In genomic region chr11:3181250-3181649, GRCm38 (mm10) we compare ENCODE assay signal across 8 mouse cellular contexts. TPM values are rescaled to one million over a fixed set of nuclear protein-coding genes. Genes with fewer than 3 reads are reported as not detected.
A peak's percentile ranks its signal among the peaks of the same experiment; 100 is the strongest.
DNase-seq lines count a peak whose midpoint lies in the region; ATAC-seq lines count a peak whose summit lies in the region.
"Not testable (repeated sequence)": the region's sequence is repeated elsewhere in the genome, so short reads cannot be mapped to it uniquely, and the experiment has no call there.

No protein-coding gene starts in this region.

- DNase-seq in MN1 (ENCODE audit: low spot score): peak; percentile 43
- peak; percentile 58 for DNase-seq in cerebellum, adult 9-11 months
- DNase-seq in gastrocnemius, postnatal 25 days: peak; percentile 77
- DNase-seq in kidney, adult 8-10 months: peak; percentile 59 to 70
- peak; percentile 74 to 79 for DNase-seq in left cerebral cortex, postnatal 14 days (ENCODE audit: low spot score in 2 of 2)
- DNase-seq in spleen, adult 12 weeks (ENCODE audit: low spot score): peak; percentile 46
- DNase-seq in urinary bladder, postnatal 14 days (ENCODE audit: low spot score): peak; percentile 82

- ATAC-seq in megakaryocyte-erythroid progenitor cell, adult 5-6 weeks (replicated peaks; ENCODE audit: low FRiP score, low TSS enrichment, poor library complexity, severe bottlenecking): peak; percentile 4; the same call in 1 of the 2 replicates

- intact Hi-C loops in left cerebral cortex, postnatal 14 days (cut with DNase I): not testable (repeated sequence)

RNA-seq across cellular contexts. Expression of gene Sfi1, which starts 12.0 kb away (rescaled TPM):
- total RNA-seq in gastrocnemius, postnatal 25 days (2021): 10 to 100 TPM; 10.8 to 14.1 TPM
- 10 to 100 TPM; 43.2 to 49.5 TPM for total RNA-seq in left cerebral cortex, postnatal 14 days (2021)
- 28.6 and 31.4 TPM in 2 replicates for total RNA-seq in megakaryocyte-erythroid progenitor cell, adult 5-6 weeks (2014; fragmentation: Nextera tagmentation)
- total RNA-seq in megakaryocyte-erythroid progenitor cell, adult 5-6 weeks (2017): 6.8 and 13.5 TPM in 2 replicates

RNA-seq across cellular contexts. Expression of gene Eif4enif1, which starts 20.9 kb away (rescaled TPM):
- total RNA-seq in gastrocnemius, postnatal 25 days (2021): 10 to 100 TPM; 27.5 to 32.7 TPM
- 10 to 100 TPM; 59.0 to 67.2 TPM for total RNA-seq in left cerebral cortex, postnatal 14 days (2021)
- 103 and 156 TPM in 2 replicates for total RNA-seq in megakaryocyte-erythroid progenitor cell, adult 5-6 weeks (2014; fragmentation: Nextera tagmentation)
- total RNA-seq in megakaryocyte-erythroid progenitor cell, adult 5-6 weeks (2017): 58.1 and 86.4 TPM in 2 replicates

Comparison
In these comparisons a context has a peak if more than half of its experiments do, and no peak if none do; other contexts are left out.
1. Peak in every context shown above with its lines: DNase-seq and ATAC-seq.